Mouse (Mus musculus) MEL (cell line): Measurements from ENCODE around the gene Gatm. TPM values are rescaled to one million over a fixed set of nuclear protein-coding genes. Genes with fewer than 3 reads are reported as not detected.

Experiments
- DNase-seq: peaks from one replicate; pipeline ENCODE4 v3.0.0; 2011; ENCODE audit warnings: low read depth, low spot score
- H3K27ac ChIP-seq: 2 replicates; pipeline ENCODE4 v1.5.1; 2012; ENCODE audit warnings: low read depth, mild to moderate bottlenecking, control low read depth, low read length, moderate library complexity; ENCODE audit not compliant: control insufficient read depth
- H3K27me3 ChIP-seq, 2 experiments: fragments of 150-350 bp in 1 of 2; sonication (generic) in 1 of 2; 2 replicates each; pipeline ENCODE4 v1.6.1; 2012; ENCODE audit warnings: low read length in 2 of 2, mild to moderate bottlenecking in 2 of 2, improper control_type of control experiment in 1 of 2, moderate library complexity in 1 of 2; ENCODE audit not compliant: insufficient read depth in 2 of 2, control insufficient read depth in 1 of 2
- H3K36me3 ChIP-seq, 2 experiments: 2 replicates each; pipeline ENCODE4 v1.6.1; 2012 to 2014; ENCODE audit warnings: low read length in 2 of 2, improper control_type of control experiment in 1 of 2, inconsistent platforms in 1 of 2, mild to moderate bottlenecking in 1 of 2; ENCODE audit not compliant: insufficient read depth in 2 of 2, control insufficient read depth in 1 of 2
- H3K4me1 ChIP-seq, 2 experiments: fragments of 150-350 bp in 1 of 2; sonication (generic) in 1 of 2; 2 replicates each; pipeline ENCODE4 v1.6.1; 2012; ENCODE audit warnings: low read length in 2 of 2, improper control_type of control experiment in 1 of 2, mild to moderate bottlenecking in 1 of 2; ENCODE audit not compliant: insufficient read depth in 2 of 2, control insufficient read depth in 1 of 2
- H3K4me3 ChIP-seq, 2 experiments: fragments of 150-350 bp in 1 of 2; sonication (generic) in 1 of 2; 2 replicates each; pipeline ENCODE4 v1.5.1; 2012; ENCODE audit warnings: low read depth in 2 of 2, low read length in 2 of 2, mild to moderate bottlenecking in 2 of 2, moderate library complexity in 2 of 2, control low read depth in 1 of 2, improper control_type of control experiment in 1 of 2; ENCODE audit not compliant: control insufficient read depth in 1 of 2, insufficient read depth in 1 of 2
- H3K79me2 ChIP-seq: 2 replicates; pipeline ENCODE4 v1.6.1; 2012; ENCODE audit warnings: mild to moderate bottlenecking, low read length, moderate library complexity; ENCODE audit not compliant: control insufficient read depth, poor library complexity, insufficient read depth
- H3K9ac ChIP-seq: 2 replicates; pipeline ENCODE4 v1.6.1; 2012; ENCODE audit warnings: low read depth, mild to moderate bottlenecking, control low read depth, low read length, moderate library complexity; ENCODE audit not compliant: control insufficient read depth, poor library complexity, severe bottlenecking
- H3K9me3 ChIP-seq: fragments of 150-350 bp; sonication (generic); replicated peaks from 2 replicates; pipeline ENCODE4 v1.6.1; 2012; ENCODE audit warnings: mild to moderate bottlenecking, low read length, improper control_type of control experiment, moderate library complexity; ENCODE audit not compliant: insufficient read depth
- BHLHE40 ChIP-seq: IDR thresholded peaks from 2 replicates; pipeline ENCODE4 v1.6.1; 2012; ENCODE audit warnings: low read depth, mild to moderate bottlenecking, inconsistent platforms, low read length, improper control_type of control experiment, borderline replicate concordance
- CTCF ChIP-seq, 3 experiments: IDR thresholded peaks in 2 of 3; conservative IDR thresholded peaks in 1 of 3; 2 replicates each; pipeline ENCODE4 v1.5.1; 2011 to 2012; ENCODE audit warnings: low read length in 3 of 3, low read depth in 2 of 3, mild to moderate bottlenecking in 2 of 3, improper control_type of control experiment in 1 of 3, inconsistent platforms in 1 of 3, mixed read lengths in 1 of 3, moderate library complexity in 1 of 3; ENCODE audit not compliant: control insufficient read depth in 1 of 3, insufficient read depth in 1 of 3, poor library complexity in 1 of 3, severe bottlenecking in 1 of 3
- EP300 ChIP-seq, 2 experiments: IDR thresholded peaks; 2 replicates each; pipeline ENCODE4 v1.6.1; 2011; ENCODE audit warnings: improper control_type of control experiment in 2 of 2, low read length in 2 of 2, low read depth in 1 of 2, mild to moderate bottlenecking in 1 of 2
- ETS1 ChIP-seq: IDR thresholded peaks from 2 replicates; pipeline ENCODE4 v1.6.1; 2012; ENCODE audit warnings: low read depth, mild to moderate bottlenecking, inconsistent platforms, low read length, improper control_type of control experiment, moderate library complexity
- GABPA ChIP-seq: IDR thresholded peaks from 2 replicates; pipeline ENCODE4 v1.6.1; 2012; ENCODE audit warnings: low read depth, mild to moderate bottlenecking, inconsistent platforms, low read length, improper control_type of control experiment, moderate library complexity
- HCFC1 ChIP-seq: IDR thresholded peaks from 2 replicates; pipeline ENCODE4 v1.6.1; 2012; ENCODE audit warnings: low read depth, mild to moderate bottlenecking, inconsistent platforms, low read length, improper control_type of control experiment, moderate library complexity
- JUND ChIP-seq: IDR thresholded peaks from 2 replicates; pipeline ENCODE4 v1.6.1; 2011; ENCODE audit warnings: low read depth, mild to moderate bottlenecking, improper control_type of control experiment, low read length
- KAT2A ChIP-seq: conservative IDR thresholded peaks from 2 replicates; pipeline ENCODE4 v1.6.1; 2012; ENCODE audit warnings: low read depth, low read length, improper control_type of control experiment, inconsistent platforms
- MAX ChIP-seq: IDR thresholded peaks from 2 replicates; pipeline ENCODE4 v1.6.1; 2011; ENCODE audit warnings: low read length, improper control_type of control experiment
- MEF2A ChIP-seq: IDR thresholded peaks from 2 replicates; pipeline ENCODE4 v1.6.1; 2014; ENCODE audit warnings: low read depth, mild to moderate bottlenecking, inconsistent platforms, low read length, improper control_type of control experiment; ENCODE audit not compliant: poor library complexity, insufficient replicate concordance, severe bottlenecking; ENCODE audit errors: extremely low read depth
- POLR2A ChIP-seq, 2 experiments: IDR thresholded peaks; 2 replicates each; pipeline ENCODE4 v1.6.1; 2011 to 2012; ENCODE audit warnings: low read length in 2 of 2, mild to moderate bottlenecking in 2 of 2, control low read depth in 1 of 2, improper control_type of control experiment in 1 of 2, low read depth in 1 of 2, moderate library complexity in 1 of 2; ENCODE audit not compliant: control insufficient read depth in 1 of 2, insufficient read depth in 1 of 2, poor library complexity in 1 of 2
- POLR2AphosphoS2 ChIP-seq: IDR thresholded peaks from 2 replicates; pipeline ENCODE4 v1.6.1; 2011; ENCODE audit warnings: low read length, improper control_type of control experiment
- TAL1 ChIP-seq: IDR thresholded peaks from 2 replicates; pipeline ENCODE4 v1.6.1; 2012; ENCODE audit warnings: mild to moderate bottlenecking, inconsistent platforms, low read length, moderate library complexity, mixed read lengths
- TBP ChIP-seq: IDR thresholded peaks from 2 replicates; pipeline ENCODE4 v1.8.0; 2011; ENCODE audit warnings: low read depth, low read length, improper control_type of control experiment
- TCF12 ChIP-seq: IDR thresholded peaks from 2 replicates; pipeline ENCODE4 v1.6.1; 2014; ENCODE audit warnings: low read depth, mild to moderate bottlenecking, inconsistent platforms, low read length, improper control_type of control experiment, moderate library complexity
- UBTF ChIP-seq: IDR thresholded peaks from 2 replicates; pipeline ENCODE4 v1.6.1; 2012; ENCODE audit warnings: low read depth, mild to moderate bottlenecking, inconsistent platforms, low read length, improper control_type of control experiment, moderate library complexity, borderline replicate concordance; ENCODE audit not compliant: insufficient read depth
- USF1 ChIP-seq: IDR thresholded peaks from 2 replicates; pipeline ENCODE4 v1.6.1; 2014; ENCODE audit warnings: low read depth, mild to moderate bottlenecking, inconsistent platforms, low read length, improper control_type of control experiment, moderate library complexity
- USF2 ChIP-seq, 2 experiments: IDR thresholded peaks; 2 replicates each; pipeline ENCODE4 v1.6.1; 2011 to 2012; ENCODE audit warnings: improper control_type of control experiment in 2 of 2, low read length in 2 of 2, borderline replicate concordance in 1 of 2, inconsistent platforms in 1 of 2, low read depth in 1 of 2, mild to moderate bottlenecking in 1 of 2; ENCODE audit not compliant: insufficient read depth in 1 of 2
- ZC3H11A ChIP-seq: IDR thresholded peaks from 2 replicates; pipeline ENCODE4 v1.6.1; 2012; ENCODE audit warnings: low read depth, mild to moderate bottlenecking, inconsistent platforms, low read length, improper control_type of control experiment
- ZKSCAN1 ChIP-seq: IDR thresholded peaks from 2 replicates; pipeline ENCODE4 v1.6.1; 2012; ENCODE audit warnings: low read depth, mild to moderate bottlenecking, inconsistent platforms, low read length, improper control_type of control experiment, moderate library complexity
- ZMIZ1 ChIP-seq: IDR thresholded peaks from 2 replicates; pipeline ENCODE4 v1.6.1; 2012; ENCODE audit warnings: low read depth, mild to moderate bottlenecking, inconsistent platforms, low read length, improper control_type of control experiment, moderate library complexity
- ZNF384 ChIP-seq: IDR thresholded peaks from 2 replicates; pipeline ENCODE4 v1.6.1; 2012; ENCODE audit warnings: low read depth, mild to moderate bottlenecking, inconsistent platforms, low read length, improper control_type of control experiment
- polyA plus RNA-seq, 2 experiments: library from polyadenylated mRNA; stranded (reverse) in 1 of 2; unstranded in 1 of 2; fragments of >175 nt in 1 of 2; fragments of >200 nt in 1 of 2; gene quantifications; 2 replicates each; pipeline versions ENCODE4 v1.2.1 to v1.2.4; 2012; ENCODE audit warnings: low replicate concordance in 2 of 2, low read depth in 1 of 2; ENCODE audit not compliant: insufficient read length in 2 of 2, insufficient read depth in 1 of 2, missing spikeins in 1 of 2
- total RNA-seq: library from RNA; depleted of rRNA; stranded (reverse); fragments of 300-350 nt; gene quantifications from 2 replicates; pipeline ENCODE4 v1.2.3, GENCODE M21; 2012

The Gatm gene
- total and polyA plus RNA-seq, 3 experiments, result not detected

GRCm38 (mm10) chr2:122637526-122637997 is 26.5 kb upstream of the Gatm start:
- no peak overlapping the region for H3K27ac ChIP-seq
- DNase-seq, result no peak
- H3K4me3 ChIP-seq, result no peak overlapping the region
- H3K9me3 ChIP-seq, result no peaks in the 10 kb centered on the region
- no peak overlapping the region for H3K9ac ChIP-seq
- H3K27me3 ChIP-seq, result peaks cover 0 to 2% of the 10 kb centered on the region in 2 experiments; a peak in 1 of 4 replicates
- peaks cover 0 to under 1% of the 10 kb centered on the region in 2 experiments; a peak in 2 of 4 replicates for H3K36me3 ChIP-seq
- TF ChIP-seq MEF2A (no peak), CTCF (IDR thresholded peaks at IDR 0.05 in 2 of 3, conservative IDR thresholded peaks at IDR 0.05 in 1 of 3; ENCODE audit: control insufficient read depth in 1 of 3, insufficient read depth in 1 of 3, low read depth in 2 of 3, low read length in 3 of 3, poor library complexity in 1 of 3, severe bottlenecking in 1 of 3) (peak in 2 of 3 experiments; percentile 13 to 42; a peak in 4 of 6 replicates), MAX (no peak)
- TF ChIP-seq, all 39 proteins: peak for 1
- H3K79me2 ChIP-seq, result peaks cover 1% of the 10 kb centered on the region; the same call in 1 of the 2 replicates
- H3K4me1 ChIP-seq, result peaks cover 0 to 1% of the 10 kb centered on the region in 2 experiments; a peak in 1 of 4 replicates

- H3K27me3 ChIP-seq, result peaks cover 0 to 2% of the 10 kb centered on the region in 2 experiments; a peak in 1 of 4 replicates
- peaks cover 1 to 7% of the 10 kb centered on the region in 2 experiments; a peak in 2 of 4 replicates for H3K36me3 ChIP-seq
- H3K9me3 ChIP-seq, result no peaks in the 10 kb centered on the region
- H3K79me2 ChIP-seq, result peaks cover 8% of the 10 kb centered on the region
- H3K9ac ChIP-seq, result no peak within 1 kb of the TSS
- H3K27ac ChIP-seq, result no peak within 1 kb of the TSS
- no peak within 1 kb of the TSS for H3K4me3 ChIP-seq
- no peak for DNase-seq
- no peak for TF ChIP-seq TAL1
- TF ChIP-seq ZMIZ1, result no peak
- no peak for TF ChIP-seq KAT2A
- no peak for TF ChIP-seq POLR2A (IDR thresholded peaks at IDR 0.05; ENCODE audit: control insufficient read depth in 1 of 2, insufficient read depth in 1 of 2, low read depth in 1 of 2, low read length in 2 of 2, poor library complexity in 1 of 2)
- no peak for TF ChIP-seq GABPA
- no peak for TF ChIP-seq ZC3H11A
- no peak for TF ChIP-seq UBTF
- TF ChIP-seq TBP, result no peak
- no peak for TF ChIP-seq JUND
- TF ChIP-seq USF1, result no peak
- TF ChIP-seq POLR2AphosphoS2, result no peak
- TF ChIP-seq ETS1, result no peak
- TF ChIP-seq ZKSCAN1, result no peak
- no peak for TF ChIP-seq ZNF384
- no peak for TF ChIP-seq EP300 (IDR thresholded peaks at IDR 0.05; ENCODE audit: low read depth in 1 of 2, low read length in 2 of 2)
- TF ChIP-seq USF2 (IDR thresholded peaks at IDR 0.05; ENCODE audit: borderline replicate concordance in 1 of 2, insufficient read depth in 1 of 2, low read depth in 1 of 2, low read length in 2 of 2), result no peak
- TF ChIP-seq HCFC1, result no peak
- TF ChIP-seq TCF12, result no peak
- TF ChIP-seq BHLHE40, result no peak
- peaks cover 2 to 4% of the 10 kb centered on the region in 2 experiments; a peak in 2 of 4 replicates for H3K4me1 ChIP-seq
Observed at GRCm38 (mm10) chr2:122636686-122637085, 25.6 kb upstream of the Gatm start, which contains the start of gene AA467197. Gene AA467197 (plus strand): TSS chr2:122636986.
